Mouse (Mus musculus): ENCODE results near the gene Pam. TPM values are rescaled to one million over a fixed set of nuclear protein-coding genes. Genes with fewer than 3 reads are reported as not detected.
"Not testable (repeated sequence)": the region's sequence is repeated elsewhere in the genome, so short reads cannot be mapped to it uniquely, and the experiment has no call there.

Gene Pam
- total RNA-seq, 1 experiment from 2014 or later: 341 TPM

DNA sequence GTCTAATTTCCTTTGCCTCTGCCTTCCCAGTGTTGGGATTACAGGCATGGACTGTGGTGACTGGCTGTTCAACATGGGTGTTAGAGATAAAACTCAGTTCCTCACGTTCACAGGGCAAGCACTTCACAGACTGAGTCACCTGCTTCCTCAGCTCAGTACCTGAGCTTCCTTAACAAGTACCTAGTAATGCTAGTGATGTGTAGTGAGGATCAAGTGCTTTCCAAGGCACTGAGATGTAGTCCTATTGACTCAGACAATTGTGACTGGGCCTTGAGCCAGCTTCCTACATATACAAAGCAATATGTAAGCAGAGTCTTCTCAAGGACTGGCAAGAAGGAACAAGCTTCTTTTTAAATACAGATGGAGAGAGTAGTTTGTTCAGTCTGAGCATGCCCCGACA lies 131.7 kb downstream of the Pam start:
- no peak for DNase-seq

DNA sequence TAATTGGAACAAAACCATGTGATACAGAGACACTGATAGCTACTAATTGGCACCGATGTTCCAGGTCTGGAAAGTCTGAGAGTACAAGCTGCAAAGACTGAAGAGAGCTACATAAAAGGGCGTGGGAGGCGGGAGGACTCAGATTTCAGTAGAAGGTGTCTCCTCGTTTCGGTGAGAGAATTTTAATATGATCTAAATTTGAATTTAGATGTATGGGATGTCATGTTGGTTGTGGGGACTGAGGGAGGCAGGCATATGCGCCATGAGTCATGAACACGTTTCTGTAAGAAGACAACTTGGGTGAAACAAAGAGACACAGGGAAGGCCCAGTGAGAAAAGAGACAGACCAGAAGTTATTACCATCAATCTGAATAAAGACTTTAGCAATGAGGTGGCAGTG lies 133.3 kb downstream of the Pam start:
- no peak for DNase-seq

DNA sequence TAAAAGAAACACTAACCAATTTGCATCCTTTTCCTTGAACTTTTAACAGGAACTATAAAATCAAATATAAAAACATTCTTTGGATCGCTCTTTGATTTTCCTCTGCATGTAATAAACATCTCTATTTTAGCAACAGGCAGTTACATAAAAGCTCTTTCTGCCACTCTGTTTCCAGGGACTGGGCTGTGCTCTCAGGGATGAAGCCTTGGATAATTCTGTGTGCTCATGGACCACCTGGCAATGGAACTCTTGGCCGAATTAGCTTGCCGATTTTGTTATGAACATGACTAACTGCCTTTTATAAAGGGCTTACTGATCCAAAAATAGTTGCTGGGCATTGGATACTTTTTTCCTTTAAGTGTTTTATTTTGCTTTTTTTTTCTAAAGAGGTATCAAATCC lies 134.8 kb downstream of the Pam start:
- DNase-seq: no peak

DNA sequence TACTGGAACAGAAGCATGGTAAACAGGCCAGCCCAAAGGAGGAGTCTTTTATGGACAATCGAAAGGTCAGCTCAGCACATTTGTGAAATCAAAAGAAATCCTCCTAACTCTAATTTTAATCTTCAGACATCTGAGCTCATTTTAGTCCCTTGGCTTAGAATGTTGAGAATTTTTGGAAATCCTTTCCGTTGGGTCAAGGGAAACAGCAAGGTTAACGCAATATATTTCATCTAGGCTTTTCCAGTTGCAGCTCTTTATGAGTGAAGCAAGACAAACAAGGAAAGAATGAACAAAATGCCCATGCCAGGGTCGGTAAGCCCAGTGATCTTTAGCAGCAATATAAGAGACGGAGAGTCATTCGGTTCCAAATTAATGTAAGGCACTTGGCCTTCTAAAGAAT lies 135.3 kb downstream of the Pam start:
- no peak for DNase-seq

DNA sequence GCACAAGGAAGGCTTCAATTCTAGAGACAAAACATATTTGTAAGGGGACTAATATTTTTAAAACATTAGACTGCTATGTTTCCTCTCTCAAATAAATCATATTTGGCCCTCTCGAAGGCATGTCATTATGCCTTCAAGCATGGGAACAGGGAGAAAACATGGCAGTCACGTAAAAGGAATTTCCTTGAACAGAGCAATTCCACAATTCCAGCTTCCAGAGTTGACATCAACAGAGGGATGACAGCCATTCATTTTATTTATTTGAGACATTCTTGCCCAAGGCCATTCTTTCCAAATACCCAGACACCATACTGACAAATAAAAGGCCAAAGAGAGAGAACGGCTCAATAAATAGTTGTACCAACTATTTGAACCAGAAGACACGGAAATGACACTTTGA lies 136.7 kb downstream of the Pam start:
- no peak for DNase-seq

DNA sequence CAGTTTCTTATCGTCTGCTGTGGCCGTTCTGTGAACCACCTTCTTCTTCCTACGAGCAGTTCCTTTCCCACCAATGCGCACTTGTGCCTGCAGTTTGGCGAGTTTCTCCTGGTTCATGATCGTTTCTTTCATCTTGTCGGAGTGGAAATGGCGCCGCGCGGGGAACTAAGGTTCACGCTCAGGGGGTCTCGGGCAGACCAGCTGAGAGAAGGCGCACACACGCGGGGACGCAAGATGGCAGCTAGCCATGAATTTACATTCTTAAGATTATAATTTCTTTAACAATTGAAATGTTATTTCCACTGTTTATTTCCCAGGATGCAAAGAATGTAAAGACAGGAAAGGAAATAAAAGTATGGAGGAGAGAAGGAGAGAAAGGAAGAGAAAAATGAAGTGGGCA lies 146.2 kb downstream of the Pam start:
- DNase-seq: not testable (repeated sequence)

DNA sequence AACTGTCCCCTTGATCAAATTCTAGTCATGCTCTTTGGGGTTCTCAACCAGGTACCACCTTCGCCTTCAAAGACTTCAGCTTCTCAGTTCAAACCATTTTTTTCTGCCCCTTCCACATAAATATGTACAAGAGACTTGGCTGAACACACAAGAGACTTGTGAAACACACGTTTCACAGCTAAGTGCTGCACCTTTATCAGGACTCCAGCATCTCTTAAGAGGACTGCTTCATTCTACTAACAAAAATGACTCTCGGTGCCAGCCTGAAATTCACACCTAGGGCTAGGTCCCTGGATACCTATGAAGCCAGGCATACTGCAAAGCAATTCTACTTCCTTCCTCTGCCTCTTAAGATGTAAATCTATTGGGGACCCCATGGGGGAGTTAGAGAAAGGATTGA lies 148.3 kb downstream of the Pam start:
- no peak for DNase-seq

DNA sequence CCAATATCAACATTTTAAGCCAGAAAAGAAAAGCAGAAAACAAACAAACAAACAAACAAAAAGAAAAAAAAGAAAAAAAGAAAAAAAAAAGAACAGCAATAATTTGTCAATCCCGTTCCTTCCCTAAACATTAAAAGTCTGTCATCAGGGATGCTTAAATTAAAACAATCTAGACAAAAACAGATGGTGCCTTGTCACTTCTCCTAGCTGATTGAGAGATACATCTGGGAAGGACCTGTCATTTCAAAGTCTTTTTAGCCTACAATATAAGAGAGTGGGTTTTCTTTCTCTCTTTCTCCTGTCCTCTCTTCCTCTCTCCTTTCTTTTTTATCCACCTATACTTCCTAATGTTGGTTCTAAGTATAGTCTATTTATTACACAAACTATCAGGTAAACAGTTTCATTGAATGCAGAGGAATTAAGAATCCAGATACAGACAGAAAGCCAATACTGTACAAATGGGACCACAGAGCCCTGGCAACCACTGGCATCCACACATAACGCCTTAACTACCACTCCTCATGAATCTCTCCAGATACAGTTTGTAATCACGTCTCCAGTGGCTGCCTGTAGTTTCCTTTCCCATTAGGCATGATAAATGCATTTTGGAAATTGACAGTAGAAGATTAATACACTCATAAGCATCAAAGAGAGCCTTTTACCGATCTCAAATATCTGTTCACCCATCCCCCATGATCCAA lies 151.4 kb downstream of the Pam start:
- DNase-seq: no peak

DNA sequence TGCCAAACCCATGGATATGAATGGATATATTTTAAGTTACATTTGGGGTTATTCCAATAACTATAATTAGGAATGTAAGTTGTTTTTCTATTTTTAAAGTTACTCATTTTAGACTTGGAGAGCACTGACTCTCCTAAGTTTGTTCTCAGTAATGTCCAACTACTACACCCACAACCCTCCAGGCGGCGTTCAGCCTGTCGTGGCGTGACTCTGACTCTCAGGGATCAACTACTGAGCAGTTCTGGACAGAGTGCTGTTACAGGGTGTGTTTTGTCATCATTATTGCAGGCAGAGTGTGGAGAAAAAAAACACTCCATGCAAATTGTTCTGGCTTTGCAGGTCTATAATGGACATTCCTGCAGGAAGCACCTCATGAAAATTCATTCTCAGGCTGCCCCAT lies 152.0 kb downstream of the Pam start:
- no peak for DNase-seq

DNA sequence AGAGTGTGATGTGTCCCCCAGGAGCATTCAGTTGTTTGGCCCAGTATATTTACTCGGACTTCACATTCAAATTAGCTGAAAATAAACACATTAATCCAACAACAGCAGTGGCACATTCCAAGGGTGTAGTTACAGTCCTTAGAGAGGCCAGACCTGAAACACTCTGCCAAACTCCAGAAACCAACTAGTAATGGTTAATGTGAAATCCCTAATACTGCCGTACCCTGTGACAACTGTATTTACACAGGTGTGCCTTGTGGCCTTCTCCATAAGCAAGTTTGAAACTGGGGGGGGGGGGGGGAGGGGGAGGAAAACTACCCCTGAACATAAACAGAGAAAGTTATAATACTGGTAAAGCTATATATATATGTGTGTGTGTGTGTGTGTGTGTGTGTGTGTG lies 152.5 kb downstream of the Pam start:
- no peak for DNase-seq

DNA sequence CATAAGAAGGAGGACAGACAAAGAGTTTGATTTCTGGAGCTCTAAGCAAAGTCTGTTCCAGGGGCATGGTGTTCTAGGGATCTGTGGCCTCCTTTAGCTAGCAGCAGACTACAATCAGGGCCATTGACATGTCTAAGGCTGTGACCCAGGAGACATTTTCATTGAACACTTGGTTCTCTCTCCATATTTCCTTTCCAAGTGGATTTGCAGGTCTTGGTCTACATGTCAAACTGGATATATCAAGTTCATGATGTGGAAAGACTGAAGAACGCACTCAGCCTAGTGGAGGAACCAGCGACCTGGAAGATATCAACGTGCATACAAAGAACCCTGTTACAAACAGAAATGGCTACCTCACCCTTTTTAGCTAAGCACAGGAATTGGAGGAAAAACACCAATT lies 156.9 kb downstream of the Pam start:
- no peak for DNase-seq

DNA sequence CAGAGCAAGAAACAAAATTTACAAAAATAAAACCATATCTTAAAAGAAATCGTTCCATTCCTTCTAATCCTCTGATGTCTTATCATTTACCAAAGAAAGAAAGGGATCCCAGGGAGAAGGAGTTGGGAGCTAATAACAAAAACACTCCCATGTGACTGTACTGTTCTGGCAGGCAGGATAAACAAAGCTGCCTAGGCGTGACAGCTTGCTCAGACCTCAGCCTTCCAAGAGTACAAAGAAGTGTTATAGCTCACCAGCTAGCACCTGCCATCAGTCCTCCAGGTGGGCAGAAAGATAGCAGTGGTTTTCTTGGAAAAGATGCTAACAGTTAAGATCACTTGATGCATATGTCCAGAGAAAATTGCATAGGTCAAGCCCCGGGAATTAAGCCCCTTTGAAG lies 157.4 kb downstream of the Pam start:
- no peak for DNase-seq

DNA sequence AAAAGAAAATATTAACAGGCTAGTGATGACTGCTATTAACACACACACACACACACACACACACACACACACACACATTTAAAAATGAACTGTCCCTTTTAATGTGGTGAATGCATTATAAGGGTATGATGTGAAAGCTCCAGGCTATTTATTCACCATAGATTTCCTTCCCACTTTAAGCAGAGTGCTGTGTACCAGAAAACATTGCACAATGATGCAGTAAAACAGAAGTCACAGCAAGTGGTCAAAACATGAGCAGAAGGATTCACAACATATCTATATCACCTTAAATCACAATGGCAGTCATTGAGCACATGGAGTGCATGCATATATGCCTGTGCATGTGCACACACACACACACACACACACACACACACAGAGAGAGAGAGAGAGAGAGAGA lies 160.5 kb downstream of the Pam start:
- DNase-seq: no peak

DNA sequence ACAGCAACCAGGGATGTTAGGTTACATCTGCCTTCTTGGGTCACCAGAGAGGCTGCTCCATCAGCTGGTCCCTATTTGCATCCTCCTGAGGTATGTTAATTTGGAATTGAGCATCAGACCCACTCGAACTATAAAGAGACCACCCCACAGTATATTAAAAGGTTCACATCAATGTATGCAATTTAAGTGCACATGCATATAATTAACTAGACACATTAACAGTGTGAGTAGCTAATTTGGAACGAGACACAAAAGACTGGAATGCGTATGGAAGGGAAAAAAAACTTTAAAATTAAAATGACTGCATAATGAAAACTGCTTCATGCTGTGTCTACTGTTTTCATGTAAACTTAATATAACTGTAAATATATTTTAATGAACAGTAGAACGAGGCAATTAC lies 164.2 kb downstream of the Pam start:
- no peak for DNase-seq

DNA sequence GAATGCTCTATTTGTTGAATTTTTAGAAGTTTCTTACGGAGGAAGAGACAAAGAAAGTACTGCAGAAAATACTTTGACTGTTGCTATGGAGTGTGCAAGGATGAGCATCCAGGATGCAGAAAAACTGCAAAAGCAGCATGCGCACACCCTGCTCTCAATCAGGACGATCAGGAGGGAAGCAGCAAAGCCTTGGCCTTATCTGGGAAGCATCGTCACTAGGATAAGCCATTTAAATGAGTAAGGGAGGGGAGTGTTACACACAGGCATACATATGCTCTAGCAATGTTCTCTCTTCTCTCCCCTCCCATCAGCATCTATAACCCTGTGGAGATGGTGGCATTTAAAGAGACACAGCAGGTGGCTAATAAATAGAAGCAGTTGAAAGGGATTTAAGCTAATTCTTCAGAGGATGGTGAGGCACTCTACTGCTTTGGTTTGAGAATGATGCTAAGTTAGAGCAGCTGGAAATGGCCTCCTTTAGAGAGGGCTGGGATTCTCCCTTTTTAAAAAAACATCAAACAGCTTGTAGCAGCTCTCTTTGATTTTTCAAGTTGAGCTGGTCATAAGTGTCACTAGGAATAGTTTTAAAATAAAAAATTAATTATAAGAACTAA lies 165.9 kb downstream of the Pam start:
- DNase-seq: no peak

DNA sequence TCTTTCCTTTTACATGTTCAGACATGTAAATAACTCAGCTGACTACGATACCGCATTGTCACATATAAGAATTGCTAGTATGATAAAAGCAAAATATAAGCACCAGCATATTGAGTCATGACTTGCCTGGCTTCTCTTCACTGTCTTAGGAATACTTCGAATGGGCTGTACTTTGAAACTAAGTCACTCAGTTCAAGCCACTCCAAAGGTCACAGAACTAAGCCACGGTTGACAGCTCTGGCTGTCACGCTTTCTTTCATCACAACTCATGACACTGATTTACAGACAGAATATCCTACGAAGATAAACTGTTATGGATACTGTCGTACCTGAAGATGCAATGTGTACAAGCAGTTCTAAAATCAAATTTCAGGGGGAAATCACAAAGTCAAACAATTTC lies 168.7 kb downstream of the Pam start:
- no peak for DNase-seq

DNA sequence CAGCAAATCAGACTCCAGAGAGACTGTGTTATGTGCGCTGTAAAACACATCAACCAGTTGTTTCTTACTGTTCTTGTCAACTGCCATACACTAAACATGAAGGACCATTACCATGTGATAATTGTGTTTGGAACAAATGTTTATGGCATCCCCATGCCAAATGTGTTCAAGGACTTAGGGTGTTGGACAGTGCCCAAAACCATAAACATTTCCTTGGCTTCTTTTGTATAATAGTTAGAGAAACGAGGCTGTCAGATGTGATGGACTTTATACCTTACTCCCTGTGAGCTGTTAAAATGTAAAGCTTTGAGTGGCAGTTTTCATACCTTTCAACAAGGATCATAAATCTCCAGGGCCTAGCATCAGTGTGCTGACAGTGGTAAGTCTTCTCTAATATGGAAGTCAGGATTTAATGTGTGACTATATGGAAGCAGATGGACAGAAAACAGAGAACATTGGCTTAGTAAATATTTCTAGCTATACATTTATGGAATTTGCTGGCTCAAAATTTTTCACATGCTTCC lies 169.4 kb downstream of the Pam start:
- DNase-seq: no peak

DNA sequence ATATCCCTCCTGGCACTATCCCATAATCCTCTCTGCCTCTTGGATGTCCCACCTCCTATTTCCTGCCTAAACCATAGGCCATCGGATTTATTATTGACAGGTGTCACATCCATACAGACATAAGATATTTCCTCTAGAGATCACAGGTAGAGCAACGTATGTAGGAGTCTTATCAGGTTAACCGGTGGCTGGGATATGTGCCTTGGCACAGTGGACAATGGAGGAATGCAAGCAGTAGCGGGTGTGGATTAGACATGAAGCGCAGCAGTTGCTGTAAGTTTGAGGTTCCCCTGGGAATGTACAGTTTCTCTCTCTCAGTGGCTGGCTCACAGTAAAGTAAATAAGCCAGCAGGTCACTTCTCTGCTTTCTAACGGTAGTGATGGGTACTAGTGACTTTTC lies 173.1 kb downstream of the Pam start:
- DNase-seq: no peak

DNA sequence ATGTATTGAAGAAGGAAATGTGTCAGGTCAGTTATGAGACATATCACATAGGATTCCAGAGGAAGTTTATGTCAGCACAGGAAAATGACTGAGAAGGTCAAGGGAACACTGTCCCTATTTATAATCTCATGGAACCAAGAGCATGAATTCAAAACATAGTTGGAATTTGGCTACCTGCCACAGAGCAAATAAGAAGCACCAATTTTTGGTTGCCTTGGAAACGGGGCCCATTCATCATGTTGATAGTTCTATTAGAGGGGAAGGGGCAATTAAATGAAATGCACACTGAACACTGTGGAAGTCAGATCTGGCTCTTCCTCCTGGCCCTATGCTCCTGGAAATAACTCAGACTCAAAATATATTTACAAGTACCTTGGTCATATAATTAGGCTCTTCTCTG lies 173.6 kb downstream of the Pam start:
- no peak for DNase-seq

DNA sequence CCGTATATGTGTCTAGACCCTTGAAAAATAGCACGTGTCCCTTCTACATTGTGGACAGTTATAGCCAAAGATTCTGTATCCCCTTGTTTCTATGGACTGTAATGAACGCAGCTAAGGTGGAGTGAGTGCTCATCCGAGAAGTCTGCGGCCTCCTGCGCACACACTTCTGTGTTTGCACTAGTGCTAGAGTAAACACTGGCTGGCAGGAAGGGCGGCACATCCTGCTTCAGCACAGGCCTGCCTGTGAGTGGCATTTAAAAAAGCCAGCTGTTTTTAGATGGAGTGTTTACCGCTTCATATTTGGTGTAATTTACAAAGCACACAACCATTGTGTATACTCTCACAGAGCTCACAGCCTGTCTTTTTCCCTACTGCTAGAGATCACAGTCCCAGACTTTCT lies 177.0 kb downstream of the Pam start:
- no peak for DNase-seq

DNA sequence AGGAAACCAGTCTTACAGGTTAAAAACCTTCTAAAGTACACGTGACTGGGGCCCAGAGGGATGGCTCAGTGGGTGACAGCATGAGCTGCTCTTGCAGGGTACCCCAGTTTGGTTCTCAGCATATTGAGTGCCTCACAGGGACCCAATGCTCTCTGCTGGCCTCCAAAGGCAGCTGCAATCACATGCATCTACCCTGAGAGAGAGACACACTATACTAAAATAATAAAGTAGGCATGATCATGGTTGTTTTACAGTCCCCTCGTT lies 178.5 kb downstream of the Pam start:
- no peak for DNase-seq

DNA sequence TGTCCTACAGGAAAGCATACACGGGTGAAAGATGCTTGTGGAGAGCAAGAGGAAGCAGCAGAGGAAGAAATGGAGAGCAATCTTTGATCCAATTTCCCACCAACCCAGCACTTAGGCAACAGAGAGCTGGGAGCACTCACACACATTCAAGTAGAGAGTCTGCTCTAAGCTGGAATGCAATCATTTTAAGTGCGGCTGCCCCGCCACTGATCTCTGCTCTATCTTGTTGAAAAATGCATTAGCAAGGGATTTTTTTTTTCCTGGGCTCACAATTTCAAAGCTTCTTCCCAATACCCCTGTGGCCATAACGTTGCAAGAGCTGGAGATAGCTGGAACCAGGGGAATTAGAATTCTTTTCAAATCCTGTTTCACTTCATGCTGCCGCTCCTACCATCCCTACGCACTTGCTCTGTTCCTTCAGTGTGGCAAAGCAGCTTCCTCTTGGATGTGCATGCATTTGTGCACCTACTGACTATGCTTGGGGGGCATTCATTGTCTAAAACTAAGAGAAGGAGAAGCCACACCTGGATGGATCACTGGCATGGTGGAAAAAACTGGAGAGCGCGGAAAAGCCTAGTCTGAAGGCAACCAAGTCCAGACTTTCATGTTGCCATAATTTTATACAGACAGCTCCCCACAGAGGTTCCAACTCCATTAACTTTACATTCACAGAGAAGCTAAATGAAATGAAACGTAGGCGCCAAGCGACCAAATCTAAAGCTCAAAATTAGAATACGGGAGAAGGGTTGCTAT lies 179.1 kb downstream of the Pam start:
- DNase-seq: no peak

DNA sequence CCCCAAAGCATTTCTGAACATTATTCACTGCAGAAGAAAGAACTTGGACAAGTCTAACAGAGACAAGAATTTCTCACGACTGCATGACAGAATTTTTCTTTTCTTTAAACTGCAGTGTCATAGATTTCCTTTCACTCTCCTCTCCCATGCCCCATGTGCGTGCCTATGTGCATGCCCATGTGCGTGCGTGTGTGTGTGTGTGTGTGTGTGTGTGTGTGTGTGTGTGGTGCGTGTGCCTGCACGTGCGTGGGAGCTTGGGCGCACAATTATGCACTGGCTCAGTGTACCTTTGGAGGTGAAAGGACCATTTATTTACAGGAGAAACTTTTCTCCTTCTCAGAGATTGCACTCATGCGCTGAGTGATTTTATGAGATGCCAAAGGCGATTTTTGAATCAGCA lies 179.7 kb downstream of the Pam start:
- DNase-seq: no peak

DNA sequence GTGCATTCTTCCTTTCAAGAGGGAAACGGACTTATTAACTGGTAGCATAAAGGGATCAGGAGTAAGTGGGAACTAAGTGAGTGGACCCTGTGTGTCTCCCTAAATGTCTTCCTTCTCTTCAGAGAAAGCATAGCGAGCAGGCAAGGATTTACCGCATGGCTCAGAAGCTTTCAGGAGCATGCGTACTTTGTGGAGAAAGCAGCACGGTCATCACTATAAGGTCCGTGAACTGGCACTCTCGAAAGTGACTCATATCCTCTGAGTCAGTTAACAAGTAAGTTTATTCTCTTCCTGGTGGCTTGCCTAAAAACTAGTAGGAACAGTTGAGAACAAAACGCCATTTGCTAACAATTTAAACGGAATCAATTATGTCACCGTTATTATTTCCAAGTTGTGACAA lies 184.6 kb downstream of the Pam start:
- peak; percentile 35 for DNase-seq
